Mouse (Mus musculus): ENCODE measurements around the gene Rps23.
A peak's percentile ranks its signal among the peaks of the same experiment; 100 is the strongest.

Rps23 gene

GRCm38 (mm10) chr13:90933256-90933655 lies 10.5 kb downstream of the Rps23 start:
- no peak for DNase-seq (ENCODE audit: low spot score in 2 of 2)

- DNase-seq (ENCODE audit: low spot score in 2 of 2) = no peak
Observed at GRCm38 (mm10) chr13:90935852-90936251, 13.1 kb downstream of the Rps23 start.

- DNase-seq (ENCODE audit: low spot score in 2 of 2) = no peak
Observed at GRCm38 (mm10) chr13:90939192-90939591, 16.4 kb downstream of the Rps23 start.

- no peak for DNase-seq (ENCODE audit: low spot score in 2 of 2)
Observed at GRCm38 (mm10) chr13:90939600-90939999, 16.8 kb downstream of the Rps23 start.

DNA sequence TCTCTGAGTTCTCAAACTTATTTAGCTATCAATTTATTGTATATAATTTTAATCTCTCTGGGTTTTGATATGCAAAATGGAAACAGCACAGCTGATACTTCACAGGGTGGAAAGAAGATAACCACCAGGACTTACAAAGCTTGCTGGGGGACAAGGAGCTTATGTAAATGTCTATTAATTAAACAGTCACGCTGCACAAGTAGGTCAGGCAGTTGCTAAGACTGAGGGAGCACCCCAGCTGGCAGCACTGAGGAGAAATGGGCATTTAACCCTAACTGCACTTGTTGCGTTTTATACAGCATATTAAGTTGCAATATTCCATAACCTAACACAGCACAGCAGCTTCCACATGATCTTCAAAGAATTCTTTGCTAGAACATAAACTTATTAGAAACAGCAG lies 36.1 kb downstream of the Rps23 start:
- DNase-seq (ENCODE audit: low spot score in 2 of 2) = no peak

DNA sequence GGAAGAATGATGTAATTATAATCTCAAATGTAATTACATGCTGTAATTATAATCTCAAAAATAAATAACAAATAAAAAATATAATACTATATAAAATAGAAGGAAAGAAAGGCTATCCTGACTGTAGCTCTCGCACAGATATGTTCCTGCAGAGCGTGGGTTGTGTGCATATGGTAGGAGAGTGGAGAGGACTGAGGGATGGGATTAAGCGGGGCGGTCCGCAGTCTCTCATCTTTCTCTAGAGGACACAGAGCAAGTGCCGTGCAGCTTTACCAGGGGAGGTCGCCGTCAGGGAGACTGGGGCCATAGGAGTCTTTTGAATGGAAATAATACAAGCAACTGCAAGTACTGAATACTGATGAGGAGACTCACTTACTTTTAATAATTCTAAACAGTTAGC lies 37.8 kb downstream of the Rps23 start:
- DNase-seq (ENCODE audit: low spot score in 2 of 2) = no peak

DNA sequence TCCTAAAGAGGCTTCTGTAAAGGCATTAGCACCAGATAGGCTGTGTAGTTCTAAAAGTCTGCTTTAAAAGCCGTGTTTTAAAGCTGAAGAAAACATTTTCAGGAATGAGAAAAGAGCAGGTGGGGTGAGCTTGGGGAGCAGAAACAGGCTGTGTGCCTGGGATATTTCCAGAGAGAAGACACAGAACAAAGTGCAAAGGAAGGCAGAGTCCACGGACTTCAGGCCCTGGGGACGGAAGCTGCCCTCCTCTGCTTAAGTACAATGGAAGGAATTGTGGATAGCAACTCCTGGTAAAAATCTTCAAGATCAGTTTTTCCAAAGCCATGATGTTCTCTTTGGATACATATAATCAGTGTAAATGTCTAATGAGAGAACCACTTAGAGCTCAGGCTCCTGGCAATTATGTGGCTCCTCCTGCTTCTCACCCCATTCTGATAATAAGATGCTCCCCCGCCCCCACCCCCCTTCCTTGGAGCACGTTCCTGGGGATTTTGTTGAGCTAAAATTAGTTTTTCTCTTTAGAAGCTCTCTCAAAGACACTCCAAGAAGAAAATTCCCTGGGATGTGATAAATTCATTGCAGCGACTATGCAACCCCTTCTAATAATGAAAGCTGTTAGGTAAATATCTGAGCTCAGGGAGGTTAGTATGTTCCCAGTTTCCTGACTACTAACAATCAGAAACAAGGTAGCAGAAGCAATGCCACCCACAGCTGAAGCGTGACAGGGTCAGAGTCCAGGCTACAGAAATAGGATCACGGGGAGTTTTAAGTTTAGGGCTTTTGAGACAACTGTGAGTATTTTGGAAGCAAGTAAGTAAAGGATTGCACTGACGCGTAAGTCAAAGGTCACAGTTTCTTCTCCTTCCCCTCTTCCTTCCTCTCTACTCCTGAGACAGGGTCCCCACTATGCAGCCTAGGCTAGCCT lies 40.3 kb downstream of the Rps23 start:
- DNase-seq (ENCODE audit: low spot score in 2 of 2) = no peak

DNA sequence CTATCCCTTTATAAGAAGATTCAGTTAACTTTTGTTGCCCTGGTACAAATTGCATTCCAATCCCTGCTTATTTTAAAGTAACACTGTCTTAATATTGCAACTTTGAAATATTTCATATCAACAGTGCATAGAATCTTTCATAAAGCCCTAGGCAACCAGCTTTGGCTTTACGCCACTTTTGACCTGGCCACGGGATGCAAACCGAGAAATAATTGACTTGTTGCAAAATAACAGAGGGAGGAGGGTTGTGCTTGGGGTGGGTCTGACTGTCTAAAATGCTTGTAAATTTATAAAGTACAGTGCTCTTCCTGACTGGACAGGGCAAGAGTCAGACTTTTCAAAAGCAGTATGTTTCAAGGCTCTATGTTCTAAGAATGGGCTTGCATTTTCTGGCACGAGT lies 41.8 kb downstream of the Rps23 start:
- no peak for DNase-seq (ENCODE audit: low spot score in 2 of 2)

- no peak for DNase-seq (ENCODE audit: low spot score in 2 of 2)
Observed at GRCm38 (mm10) chr13:90965996-90966395, 43.2 kb downstream of the Rps23 start.

DNA sequence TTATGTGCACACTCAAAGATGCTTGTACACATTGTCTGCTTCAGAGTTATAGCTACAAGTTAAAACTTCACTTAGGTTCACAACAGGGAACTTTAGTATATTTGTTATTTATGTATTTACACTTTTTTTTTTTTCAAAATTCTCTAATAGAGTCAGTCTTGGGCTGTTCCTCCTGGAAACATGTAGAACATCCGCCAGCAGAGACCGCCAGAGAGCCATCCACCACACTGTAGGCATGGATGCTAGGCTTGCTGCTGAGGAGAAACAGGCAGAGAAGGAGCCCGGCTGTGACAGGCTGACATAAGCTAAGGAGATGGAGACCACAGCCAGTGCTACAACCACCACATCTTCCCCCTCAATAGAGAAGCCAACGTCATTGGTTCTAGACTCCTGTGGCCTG lies 44.7 kb downstream of the Rps23 start:
- peak; percentile 62 to 78 for DNase-seq (ENCODE audit: low spot score in 2 of 2)

GRCm38 (mm10) chr13:90968940-90969339 lies 46.2 kb downstream of the Rps23 start:
- no peak for DNase-seq (ENCODE audit: low spot score in 2 of 2)

- no peak for DNase-seq (ENCODE audit: low spot score in 2 of 2)
Observed at GRCm38 (mm10) chr13:90970259-90971017, 47.7 kb downstream of the Rps23 start.

GRCm38 (mm10) chr13:90973409-90973808 lies 50.7 kb downstream of the Rps23 start:
- DNase-seq (ENCODE audit: low spot score in 2 of 2) = no peak
